Mouse (Mus musculus) liver, postnatal 0 days (tissue): Measurements from ENCODE around the gene Ddx19a. TPM values are rescaled to one million over a fixed set of nuclear protein-coding genes. Genes with fewer than 3 reads are reported as not detected.
"Not testable (repeated sequence)": the region's sequence is repeated elsewhere in the genome, so short reads cannot be mapped to it uniquely, and the experiment has no call there.

Experiments
- ATAC-seq: fragments of 200-750 bp; cut with Nextera tagmentation; 2 replicates; pipeline ENCODE4 v1.8.0; 2017; ENCODE audit warnings: mild to moderate bottlenecking, moderate library complexity
- DNase-seq: peaks from one replicate; pipeline ENCODE4 v3.0.0-alpha.2; 2016
- H3K27ac ChIP-seq: fragments of 300-500 bp; sonication (generic); 2 replicates; pipeline ENCODE4 v1.5.1; 2014; ENCODE audit warnings: antibody characterized with exemption, moderate library complexity, mild to moderate bottlenecking, low read depth
- H3K27me3 ChIP-seq: fragments of 300-500 bp; sonication (generic); 2 replicates; pipeline ENCODE4 v1.6.1; 2014; ENCODE audit warnings: low read length, control low read depth, mixed read lengths; ENCODE audit not compliant: insufficient read depth
- H3K36me3 ChIP-seq: fragments of 300-500 bp; sonication (generic); replicated peaks from 2 replicates; pipeline ENCODE4 v1.6.1; 2014; ENCODE audit warnings: mild to moderate bottlenecking, control low read depth, low read length, moderate library complexity, mixed read lengths; ENCODE audit not compliant: insufficient read depth
- H3K4me1 ChIP-seq: fragments of 300-500 bp; sonication (generic); 2 replicates; pipeline ENCODE4 v1.6.1; 2014; ENCODE audit warnings: antibody characterized with exemption, mild to moderate bottlenecking, control low read depth; ENCODE audit not compliant: insufficient read depth
- H3K4me2 ChIP-seq: fragments of 300-500 bp; sonication (generic); 2 replicates; pipeline ENCODE4 v1.6.1; 2014; ENCODE audit warnings: low read depth, mild to moderate bottlenecking, low read length, moderate library complexity, mixed read lengths
- H3K4me3 ChIP-seq: fragments of 300-500 bp; sonication (generic); 2 replicates; pipeline ENCODE4 v1.5.1; 2014; ENCODE audit warnings: low read depth, low read length
- H3K9ac ChIP-seq: fragments of 300-500 bp; sonication (generic); replicated peaks from 2 replicates; pipeline ENCODE4 v1.6.1; 2014; ENCODE audit warnings: mild to moderate bottlenecking, moderate library complexity
- H3K9me3 ChIP-seq: fragments of 300-500 bp; sonication (generic); 2 replicates; pipeline ENCODE4 v1.6.1; 2016; ENCODE audit warnings: mild to moderate bottlenecking, control low read depth, low read length, mixed read lengths
- CTCF ChIP-seq: sonication (generic); IDR thresholded peaks from 2 replicates; pipeline ENCODE4 v1.5.1; 2016; ENCODE audit warnings: antibody characterized with exemption, low read depth
- EP300 ChIP-seq: IDR thresholded peaks from 2 replicates; pipeline ENCODE4 v1.6.1; 2016; ENCODE audit warnings: antibody characterized with exemption, low read depth, mild to moderate bottlenecking
- WGBS: fragments of 180-500 bp; shearing (Covaris S2); extraction: QIAGEN DNeasy Blood & Tissue Kit; methylation state at CpG from one replicate; pipeline ENCODE4 v1.1.7; 2014; ENCODE audit not compliant: insufficient replicate concordance; 5-methylcytosine and 5-hydroxymethylcytosine counted together
- polyA plus RNA-seq: library from polyadenylated mRNA; unstranded; fragments of >200 nt; fragmentation: Nextera tagmentation; extraction: Ambion mirVana; gene quantifications from 2 replicates; pipeline ENCODE4 v1.2.1, GENCODE M21; 2015

The Ddx19a gene
- polyA plus RNA-seq, 1 experiment from 2014 or later = 6.9 TPM

GRCm38 (mm10) chr8:110938882-110939589 is 58.6 kb downstream of the Ddx19a start:
- ATAC-seq = peak; percentile 69; the same call in 1 of the 2 replicates
- H3K36me3 ChIP-seq = 0 out of 2 replicates have a peak, but pooled peaks cover 3% of the 10 kb centered on the region
- H3K4me3 ChIP-seq = no peak overlapping the region
- peak; percentile 61 for DNase-seq
- no peaks in the 10 kb centered on the region for H3K9me3 ChIP-seq
- TF ChIP-seq EP300 = no peak
- no peak for TF ChIP-seq CTCF
- no peaks in the 10 kb centered on the region for H3K27me3 ChIP-seq
- peaks cover 22% of the 10 kb centered on the region for H3K4me1 ChIP-seq
- 0 out of 2 replicates have a peak overlapping the region, but pooled peaks have one; percentile 2 for H3K4me2 ChIP-seq
- 12% methylated on average over 6 of the region's 6 CpGs for WGBS
- H3K9ac ChIP-seq = no peak overlapping the region
- H3K27ac ChIP-seq = 0 out of 2 replicates have a peak overlapping the region, but pooled peaks have one; percentile 55

GRCm38 (mm10) chr8:110936217-110936616 is 61.4 kb downstream of the Ddx19a start:
- Histone ChIP-seq H3K9me3 (no peaks in the 10 kb centered on the region), H3K4me3 (no peak overlapping the region), H3K27me3 (no peaks in the 10 kb centered on the region), H3K36me3 (0 out of 2 replicates have a peak, but pooled peaks cover 3% of the 10 kb centered on the region), H3K4me2 (no peak overlapping the region), H3K9ac (no peak overlapping the region), H3K4me1 (peaks cover 40% of the 10 kb centered on the region), H3K27ac (no peak overlapping the region)
- no peak for TF ChIP-seq EP300
- no peak for TF ChIP-seq CTCF
- ATAC-seq (no peak), DNase-seq (no peak)
- 84% methylated on average over 12 of the region's 12 CpGs for whole genome bisulfite sequencing

DNA sequence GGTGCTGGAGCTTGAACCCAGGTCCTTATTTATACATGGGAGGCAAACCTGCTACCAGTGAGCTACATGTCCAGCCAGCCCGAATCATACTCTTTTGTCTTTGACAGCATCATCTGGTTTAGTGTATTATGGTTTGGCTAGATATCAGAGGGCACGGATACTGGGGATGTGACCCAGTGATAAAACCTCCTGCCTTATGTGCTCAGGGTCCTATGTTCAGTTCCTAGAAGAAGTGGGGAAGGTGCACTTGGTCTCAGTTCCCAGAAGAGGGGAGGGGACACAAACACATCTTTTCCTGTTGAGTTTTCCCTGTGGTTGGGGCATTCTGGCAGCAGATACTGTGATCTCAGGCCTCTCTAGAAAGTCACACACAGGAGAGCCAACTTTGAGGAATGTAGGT is 64.3 kb downstream of the Ddx19a start:
- Histone ChIP-seq H3K27ac (peak overlapping the region; percentile 1; the same call in 1 of the 2 replicates), H3K4me1 (peaks cover 42% of the 10 kb centered on the region), H3K4me3 (no peak overlapping the region), H3K4me2 (peak overlapping the region; percentile 60), H3K9me3 (no peaks in the 10 kb centered on the region), H3K27me3 (no peaks in the 10 kb centered on the region), H3K9ac (no peak overlapping the region), H3K36me3 (0 out of 2 replicates have a peak, but pooled peaks cover 7% of the 10 kb centered on the region)
- TF ChIP-seq EP300 (peak; percentile 65; the same call in 1 of the 2 replicates), CTCF (no peak)
- WGBS = 51% methylated on average over 2 of the region's 2 CpGs
- DNase-seq (no peak), ATAC-seq (no peak)

GRCm38 (mm10) chr8:110932444-110932843 is 65.2 kb downstream of the Ddx19a start:
- TF ChIP-seq EP300 = no peak
- Histone ChIP-seq H3K27me3 (no peaks in the 10 kb centered on the region), H3K4me1 (peaks cover 47% of the 10 kb centered on the region), H3K9me3 (no peaks in the 10 kb centered on the region), H3K36me3 (0 out of 2 replicates have a peak, but pooled peaks cover 6% of the 10 kb centered on the region), H3K27ac (peak overlapping the region; percentile 69; the same call in 1 of the 2 replicates), H3K4me2 (peak overlapping the region; percentile 60), H3K4me3 (no peak overlapping the region), H3K9ac (no peak overlapping the region)
- DNase-seq = no peak
- WGBS = 47% methylated on average over 3 of the region's 3 CpGs
- no peak for ATAC-seq

- Histone ChIP-seq H3K4me1 (peaks cover 48% of the 10 kb centered on the region), H3K36me3 (0 out of 2 replicates have a peak, but pooled peaks cover 4% of the 10 kb centered on the region), H3K27me3 (no peaks in the 10 kb centered on the region), H3K27ac (peak overlapping the region; percentile 69), H3K4me2 (peak overlapping the region; percentile 60), H3K9me3 (no peaks in the 10 kb centered on the region), H3K9ac (peak overlapping the region; percentile 57), H3K4me3 (0 out of 2 replicates have a peak overlapping the region, but pooled peaks have one; percentile 10)
- 48% methylated on average over 12 of the region's 12 CpGs for WGBS
- ATAC-seq = peak; percentile 49
- peak; percentile 53 for DNase-seq
- TF ChIP-seq EP300 (0 out of 2 replicates have a peak, but pooled peaks have one; percentile 37), CTCF (no peak)
Observed at GRCm38 (mm10) chr8:110931176-110931939, 66.2 kb downstream of the Ddx19a start.

DNA sequence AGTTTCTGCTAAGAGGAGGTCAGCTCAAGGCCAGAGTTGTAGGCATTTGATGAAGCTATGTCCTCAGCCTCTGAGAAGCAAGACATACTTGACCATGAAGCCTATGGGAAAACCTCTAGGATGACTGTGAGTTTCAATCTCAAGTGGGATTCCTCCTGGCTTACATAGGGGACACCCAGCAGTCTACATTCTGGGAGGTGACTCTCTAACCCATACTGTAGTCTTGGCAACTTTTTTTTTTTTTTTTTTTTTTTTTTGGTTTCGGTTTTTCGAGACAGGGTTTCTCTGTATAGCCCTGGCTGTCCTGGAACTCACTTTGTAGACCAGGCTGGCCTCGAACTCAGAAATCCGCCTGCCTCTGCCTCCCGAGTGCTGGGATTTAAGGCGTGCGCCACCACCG is 67.9 kb downstream of the Ddx19a start:
- peak overlapping the region; percentile 56 for H3K4me2 ChIP-seq
- peaks cover 54% of the 10 kb centered on the region for H3K4me1 ChIP-seq
- H3K9me3 ChIP-seq, ATAC-seq, H3K27me3 ChIP-seq, DNase-seq, H3K36me3 ChIP-seq: not testable (repeated sequence)
- peak overlapping the region; percentile 2; the same call in 1 of the 2 replicates for H3K4me3 ChIP-seq
- H3K9ac ChIP-seq = peak overlapping the region; percentile 58
- peak overlapping the region; percentile 89 for H3K27ac ChIP-seq
- WGBS = 84% methylated on average over 6 of the region's 8 CpGs
